9 mouse cellular contexts compared by ENCODE assay signal in genomic region chr5:23410040-23410717, GRCm38 (mm10). TPM values are rescaled to one million over a fixed set of nuclear protein-coding genes. Genes with fewer than 3 reads are reported as not detected.
DNase-seq lines count a peak whose midpoint lies in the region; ATAC-seq and TF ChIP-seq lines count a peak whose summit lies in the region.
"Had no signal": no experiment of that assay in that cellular context is flagged by ENCODE, and none has a peak within 500 bp of the region (broad histone marks: within the 10 kb centered on the region; RNA-seq: fewer than 3 reads in every experiment).

No protein-coding gene starts in this region.

- TF ChIP-seq POLR2A in myocyte (IDR thresholded peaks at IDR 0.05; ENCODE audit: insufficient read length, low read depth), result no peak

- ATAC-seq in liver, embryonic 12.5 days, result peak; percentile 39; the same call in 1 of the 2 replicates
- ATAC-seq in liver, embryonic 11.5 days (replicated peaks; ENCODE audit: low FRiP score), result no peak
- no peak for ATAC-seq in embryonic facial prominence, embryonic 14.5 days (ENCODE audit: low read depth)
- ATAC-seq in forebrain, postnatal 0 days, result no peak

- H3K79me2 ChIP-seq in myocyte (ENCODE audit: control insufficient read depth, insufficient read depth), result peaks cover 41% of the 10 kb centered on the region

- H3K4me3 ChIP-seq in liver, embryonic 12.5 days, result no peak overlapping the region
- no peak overlapping the region for H3K4me3 ChIP-seq in liver, embryonic 11.5 days (ENCODE audit: low read depth, low read length)
- H3K4me3 ChIP-seq in embryonic facial prominence, embryonic 14.5 days (ENCODE audit: low read depth, low read length), result no peak overlapping the region
- H3K4me3 ChIP-seq in myocyte, result no peak overlapping the region
- no peak overlapping the region for H3K4me3 ChIP-seq in forebrain, postnatal 0 days (ENCODE audit: low read depth, low read length)
- no peak overlapping the region for H3K4me3 ChIP-seq in forebrain, embryonic 10.5 days
- H3K4me3 ChIP-seq: midbrain, embryonic 10.5 days had no signal

- peak overlapping the region; percentile 45; the same call in 1 of the 2 replicates for H3K27ac ChIP-seq in liver, embryonic 12.5 days
- no peak overlapping the region for H3K27ac ChIP-seq in liver, embryonic 11.5 days (ENCODE audit: low read depth, low read length)
- 0 out of 2 replicates have a peak overlapping the region, but pooled peaks have one; percentile 46 for H3K27ac ChIP-seq in embryonic facial prominence, embryonic 14.5 days (replicated peaks; ENCODE audit: low read depth, low read length)
- no peak overlapping the region for H3K27ac ChIP-seq in forebrain, postnatal 0 days (ENCODE audit: low read depth, low read length)
- H3K27ac ChIP-seq in forebrain, embryonic 10.5 days, result no peak overlapping the region
- H3K27ac ChIP-seq: midbrain, embryonic 10.5 days had no signal

- 47% methylated on average over 9 of the region's 9 CpGs for WGBS in liver, embryonic 12.5 days (ENCODE audit: insufficient replicate concordance)
- 51% methylated on average over 9 of the region's 9 CpGs for WGBS in liver, embryonic 11.5 days
- 50% methylated on average over 9 of the region's 9 CpGs for WGBS in embryonic facial prominence, embryonic 14.5 days
- WGBS in forebrain, postnatal 0 days, result 65% methylated on average over 9 of the region's 9 CpGs
- WGBS in forebrain, embryonic 10.5 days, result 74% methylated on average over 9 of the region's 9 CpGs

- H3K27me3 ChIP-seq in liver, embryonic 12.5 days (replicated peaks), result no peaks in the 10 kb centered on the region
- no peaks in the 10 kb centered on the region for H3K27me3 ChIP-seq in liver, embryonic 11.5 days (replicated peaks; ENCODE audit: control insufficient read depth, insufficient read depth, low read length)
- no peaks in the 10 kb centered on the region for H3K27me3 ChIP-seq in embryonic facial prominence, embryonic 14.5 days (replicated peaks; ENCODE audit: control insufficient read depth, insufficient read depth, low read length)
- H3K27me3 ChIP-seq in myocyte (ENCODE audit: control insufficient read depth, insufficient read depth, insufficient read length), result no peaks in the 10 kb centered on the region
- H3K27me3 ChIP-seq in forebrain, postnatal 0 days (ENCODE audit: insufficient read depth, low read length), result no peaks in the 10 kb centered on the region
- no peaks in the 10 kb centered on the region for H3K27me3 ChIP-seq in forebrain, embryonic 10.5 days (ENCODE audit: poor library complexity, severe bottlenecking)

- H3K4me2 ChIP-seq in liver, embryonic 12.5 days, result no peak overlapping the region
- no peak overlapping the region for H3K4me2 ChIP-seq in liver, embryonic 11.5 days
- H3K4me2 ChIP-seq in embryonic facial prominence, embryonic 14.5 days (ENCODE audit: low read depth, low read length), result no peak overlapping the region
- H3K4me2 ChIP-seq in myocyte (ENCODE audit: low read depth), result peak overlapping the region; percentile 63
- H3K4me2 ChIP-seq in forebrain, postnatal 0 days (ENCODE audit: low read depth), result no peak overlapping the region

- H3K9me3 ChIP-seq in liver, embryonic 12.5 days (replicated peaks), result no peaks in the 10 kb centered on the region
- no peaks in the 10 kb centered on the region for H3K9me3 ChIP-seq in liver, embryonic 11.5 days (ENCODE audit: control insufficient read depth, low read length)
- no peaks in the 10 kb centered on the region for H3K9me3 ChIP-seq in embryonic facial prominence, embryonic 14.5 days (ENCODE audit: control insufficient read depth, low read length)
- H3K9me3 ChIP-seq in forebrain, postnatal 0 days (ENCODE audit: low read length), result no peaks in the 10 kb centered on the region
- H3K9me3 ChIP-seq in forebrain, embryonic 10.5 days, result no peaks in the 10 kb centered on the region
- H3K9me3 ChIP-seq: midbrain, embryonic 10.5 days had no signal

- H3K36me3 ChIP-seq in liver, embryonic 12.5 days, result peaks cover 37% of the 10 kb centered on the region
- H3K36me3 ChIP-seq in liver, embryonic 11.5 days (ENCODE audit: control insufficient read depth, insufficient read depth, low read length), result peaks cover 5% of the 10 kb centered on the region; the same call in 1 of the 2 replicates
- peaks cover 31% of the 10 kb centered on the region for H3K36me3 ChIP-seq in embryonic facial prominence, embryonic 14.5 days (ENCODE audit: control insufficient read depth, insufficient read depth, low read length)
- peaks cover 8% of the 10 kb centered on the region for H3K36me3 ChIP-seq in myocyte (ENCODE audit: control insufficient read depth, insufficient read depth)
- no peaks in the 10 kb centered on the region for H3K36me3 ChIP-seq in forebrain, postnatal 0 days (ENCODE audit: insufficient read depth)
- peaks cover 65% of the 10 kb centered on the region for H3K36me3 ChIP-seq in forebrain, embryonic 10.5 days (replicated peaks)

- H3K4me1 ChIP-seq in liver, embryonic 12.5 days, result peaks cover 38% of the 10 kb centered on the region
- peaks cover 24% of the 10 kb centered on the region for H3K4me1 ChIP-seq in liver, embryonic 11.5 days (replicated peaks; ENCODE audit: control insufficient read depth, insufficient read depth, low read length)
- peaks cover 23% of the 10 kb centered on the region for H3K4me1 ChIP-seq in embryonic facial prominence, embryonic 14.5 days (ENCODE audit: control insufficient read depth, insufficient read depth, low read length)
- H3K4me1 ChIP-seq in forebrain, postnatal 0 days (ENCODE audit: insufficient read depth), result peaks cover 20% of the 10 kb centered on the region
- peaks cover 56% of the 10 kb centered on the region for H3K4me1 ChIP-seq in forebrain, embryonic 10.5 days

- no peak for DNase-seq in liver, embryonic 11.5 days (ENCODE audit: low spot score)
- DNase-seq in embryonic facial prominence, embryonic 14.5 days (ENCODE audit: low spot score), result no peak
- DNase-seq in kidney, adult 11 months, result peak; percentile 68
- no peak for DNase-seq in forebrain, postnatal 0 days
- no peak for DNase-seq in embryo, embryonic 10 days (ENCODE audit: low spot score)
- DNase-seq in forebrain, embryonic 10.5 days (ENCODE audit: extremely low spot score, low spot score), result no peak

- no peak overlapping the region for H3K9ac ChIP-seq in liver, embryonic 12.5 days
- no peak overlapping the region for H3K9ac ChIP-seq in liver, embryonic 11.5 days (ENCODE audit: low read depth, low read length)
- no peak overlapping the region for H3K9ac ChIP-seq in embryonic facial prominence, embryonic 14.5 days (ENCODE audit: low read depth, low read length)
- H3K9ac ChIP-seq in forebrain, postnatal 0 days, result no peak overlapping the region

- no peak for TF ChIP-seq CTCF in forebrain, postnatal 0 days (IDR thresholded peaks at IDR 0.05; ENCODE audit: low read depth)

- peak overlapping the region; percentile 44 for H3ac ChIP-seq in myocyte (ENCODE audit: control insufficient read depth, insufficient read length)

TF ChIP-seq in myocyte, 11 proteins besides CTCF, POLR2A, EP300 and RAD21:
- TF ChIP-seq TCF12 (IDR thresholded peaks at IDR 0.05; ENCODE audit: insufficient read depth, poor library complexity, severe bottlenecking) (no peak), MYOD1 (IDR thresholded peaks at IDR 0.05; ENCODE audit: control insufficient read depth in 1 of 3, insufficient read length in 2 of 3, low read depth in 2 of 3) (no peak), CEBPB (IDR thresholded peaks at IDR 0.05; ENCODE audit: insufficient read depth, poor library complexity, severe bottlenecking) (peak; percentile 82), E2F4 (IDR thresholded peaks at IDR 0.05; ENCODE audit: insufficient read depth) (no peak)

RNA-seq across cellular contexts. Expression of gene Kmt2e, which starts 24.1 kb away (rescaled TPM):
- 45.1 and 45.4 TPM in 2 replicates for polyA plus RNA-seq in liver, embryonic 12.5 days (2016; fragmentation: Nextera tagmentation; extraction: Ambion mirVana)
- 57.7 and 59.5 TPM in 2 replicates for polyA plus RNA-seq in liver, embryonic 11.5 days (2014; fragmentation: Nextera tagmentation; extraction: Ambion mirVana)
- 66.0 and 85.2 TPM in 2 replicates for polyA plus RNA-seq in embryonic facial prominence, embryonic 14.5 days (2014; fragmentation: Nextera tagmentation; extraction: Ambion mirVana)
- 9.0 TPM for polyA plus RNA-seq in myocyte (2012; fragmentation: generic; extraction: Trizol)
- total RNA-seq in forebrain, postnatal 0 days (2014; rRNA removed), result 56.8 and 61.7 TPM in 2 replicates
- polyA plus RNA-seq in forebrain, postnatal 0 days (2015; fragmentation: Nextera tagmentation; extraction: Ambion mirVana), result 93.7 and 149 TPM in 2 replicates
- 85.8 and 86.1 TPM in 2 replicates for polyA plus RNA-seq in forebrain, embryonic 10.5 days (2016; fragmentation: Nextera tagmentation; extraction: Ambion mirVana)

Comparison
In these comparisons a context has a peak if more than half of its experiments do, and no peak if none do; other contexts are left out.
1. H3K27ac ChIP-seq: peak in liver, embryonic 12.5 days (single experiment) and embryonic facial prominence, embryonic 14.5 days (single experiment); none in liver, embryonic 11.5 days (single experiment), forebrain, postnatal 0 days (single experiment) and forebrain, embryonic 10.5 days (single experiment).